Mouse (Mus musculus) layer of hippocampus, postnatal 36 days (tissue): ENCODE measurements around the gene Slc6a21. TPM values are rescaled to one million over a fixed set of nuclear protein-coding genes. Genes with fewer than 3 reads are reported as not detected.
"Not testable (repeated sequence)": the region's sequence is repeated elsewhere in the genome, so short reads cannot be mapped to it uniquely, and the experiment has no call there.

Source experiments
- DNase-seq, 2 experiments: peaks; one replicate each; pipeline ENCODE4 v3.0.0; 2022
- total RNA-seq, 2 experiments: library from RNA; stranded (reverse); gene quantifications; 2 replicates each; pipeline ENCODE4 v1.2.3; 2021

Slc6a21 gene
- total RNA-seq: not detected

- DNase-seq: peak; percentile 63 to 70
Observed at GRCm38 (mm10) chr7:45277136-45277760, at the start of gene Slc6a21. TSS of gene Slc6a21 (plus strand) at chr7:45277513.

- DNase-seq: no peak
Observed at GRCm38 (mm10) chr7:45228548-45228947, 48.8 kb upstream of the Slc6a21 start.

GRCm38 (mm10) chr7:45229046-45229445 is 48.3 kb upstream of the Slc6a21 start:
- no peak for DNase-seq

DNA sequence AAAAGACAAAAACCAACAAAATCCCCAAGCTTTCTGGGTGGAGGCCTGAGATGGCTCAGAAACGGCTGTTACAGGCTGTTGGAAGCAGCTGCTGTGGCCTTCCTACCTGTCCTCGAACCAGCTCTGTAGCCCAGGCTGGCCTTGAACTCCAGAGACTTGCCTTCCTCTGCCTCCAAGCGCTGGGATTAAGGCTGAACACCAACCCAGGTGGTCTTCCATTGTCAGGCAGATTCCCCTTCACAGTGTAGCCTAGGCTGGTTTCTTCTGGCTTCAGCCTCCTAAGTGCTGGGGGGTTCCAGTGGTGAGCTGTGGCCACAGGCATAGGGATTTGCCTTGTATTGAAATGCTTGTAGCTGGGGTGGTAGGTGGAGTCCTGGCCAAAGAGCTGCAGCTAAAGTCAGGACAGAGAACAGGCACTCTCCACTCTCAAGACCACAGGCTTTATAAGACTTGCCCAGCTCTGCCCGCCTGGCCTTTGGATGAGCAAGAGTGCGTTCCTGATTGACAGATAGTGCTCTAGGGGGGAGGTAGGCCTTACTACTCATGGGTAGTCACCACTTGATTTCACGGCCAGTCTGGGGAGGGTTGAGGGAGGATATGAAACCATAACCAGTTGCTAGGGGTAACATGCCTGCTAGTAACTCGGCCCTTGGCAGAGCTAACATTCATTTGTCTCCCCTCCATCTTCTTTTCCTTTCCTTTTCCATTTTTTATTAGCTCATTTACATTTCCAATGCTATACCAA is 47.7 kb upstream of the Slc6a21 start:
- no peak for DNase-seq

- no peak for DNase-seq
Observed at GRCm38 (mm10) chr7:45231192-45231591, 46.1 kb upstream of the Slc6a21 start.

DNA sequence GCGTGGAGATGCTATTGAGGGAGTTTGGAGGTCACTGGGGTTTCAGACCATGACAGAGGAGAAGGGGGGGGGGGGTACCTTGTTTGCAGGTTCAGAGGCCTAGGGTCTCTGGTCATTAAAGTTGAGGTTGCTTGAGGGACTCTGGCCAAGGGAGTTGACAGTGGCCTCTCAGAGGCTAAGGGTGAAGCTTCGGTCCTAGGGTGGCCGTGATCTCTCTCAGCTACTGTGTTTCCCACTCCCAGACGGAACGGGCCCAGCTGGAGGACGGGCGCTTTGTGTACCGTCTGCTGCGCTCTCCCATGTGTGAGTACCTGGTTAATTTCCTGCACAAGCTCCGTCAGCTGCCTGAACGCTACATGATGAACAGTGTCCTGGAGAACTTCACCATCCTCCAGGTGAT is 45.4 kb upstream of the Slc6a21 start:
- DNase-seq: no peak

DNA sequence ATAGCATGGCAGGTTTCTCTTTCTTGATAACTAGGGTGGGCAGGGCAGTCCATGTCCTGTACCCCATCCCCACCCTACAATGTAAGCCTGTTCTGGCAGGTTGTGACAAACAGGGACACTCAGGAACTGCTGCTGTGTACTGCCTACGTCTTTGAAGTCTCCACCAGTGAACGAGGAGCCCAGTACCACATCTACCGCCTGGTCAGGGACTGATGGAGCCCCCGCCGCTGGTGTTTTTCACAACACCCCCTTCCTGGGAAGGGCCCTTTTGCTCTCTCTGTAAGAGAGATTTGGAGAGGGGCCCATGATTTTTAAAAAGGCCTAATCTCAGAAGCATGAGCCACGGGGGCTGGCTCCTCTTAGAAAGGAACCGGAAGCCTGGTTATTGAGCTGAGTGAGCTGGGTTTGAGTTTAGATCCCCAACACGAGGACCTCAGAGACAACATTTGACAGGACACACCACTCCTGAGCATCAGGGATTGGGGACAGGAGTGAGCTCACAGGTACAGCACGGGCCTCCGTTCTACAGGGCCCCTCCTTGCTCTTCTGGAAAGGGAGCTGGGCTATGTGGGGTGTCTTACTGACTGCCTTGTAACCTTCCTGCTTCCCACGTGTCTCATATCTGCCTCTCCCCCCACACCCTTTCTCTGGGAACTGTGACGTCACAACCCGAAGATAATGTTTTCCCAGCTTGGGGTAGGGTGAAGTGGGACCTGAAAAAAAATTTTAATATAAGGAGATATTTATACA is 44.4 kb upstream of the Slc6a21 start:
- no peak for DNase-seq

- DNase-seq: peak; percentile 72 to 75
Observed at GRCm38 (mm10) chr7:45233580-45234332, 43.6 kb upstream of the Slc6a21 start.

DNA sequence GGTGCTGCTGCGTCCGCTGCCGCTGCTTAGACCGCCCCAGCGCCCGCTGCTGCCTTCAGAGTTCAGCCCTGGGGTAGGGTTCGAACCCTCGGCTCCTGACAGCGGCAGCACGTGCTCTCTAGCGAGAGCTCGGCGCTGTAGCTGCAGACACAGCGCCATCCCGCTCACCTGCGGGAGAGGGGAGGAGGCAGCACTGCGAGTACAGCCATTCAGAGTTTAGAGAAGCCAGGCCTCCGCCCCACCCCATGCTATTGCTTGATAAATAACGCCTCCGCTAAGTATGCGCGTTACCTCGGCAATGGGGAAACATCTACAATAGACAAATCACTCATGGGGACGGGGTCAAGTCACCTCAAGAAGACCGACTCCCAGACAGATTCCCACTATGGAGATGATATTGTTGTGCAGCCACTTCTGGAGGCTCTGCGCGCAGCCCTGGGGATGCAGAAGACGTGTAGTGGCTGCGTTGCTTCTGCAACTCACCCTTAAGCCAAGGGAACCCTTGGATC is 42.9 kb upstream of the Slc6a21 start:
- no peak for DNase-seq

GRCm38 (mm10) chr7:45234922-45235571 is 42.3 kb upstream of the Slc6a21 start:
- DNase-seq: no peak

- DNase-seq: no peak
Observed at GRCm38 (mm10) chr7:45235656-45236180, 41.6 kb upstream of the Slc6a21 start.

DNA sequence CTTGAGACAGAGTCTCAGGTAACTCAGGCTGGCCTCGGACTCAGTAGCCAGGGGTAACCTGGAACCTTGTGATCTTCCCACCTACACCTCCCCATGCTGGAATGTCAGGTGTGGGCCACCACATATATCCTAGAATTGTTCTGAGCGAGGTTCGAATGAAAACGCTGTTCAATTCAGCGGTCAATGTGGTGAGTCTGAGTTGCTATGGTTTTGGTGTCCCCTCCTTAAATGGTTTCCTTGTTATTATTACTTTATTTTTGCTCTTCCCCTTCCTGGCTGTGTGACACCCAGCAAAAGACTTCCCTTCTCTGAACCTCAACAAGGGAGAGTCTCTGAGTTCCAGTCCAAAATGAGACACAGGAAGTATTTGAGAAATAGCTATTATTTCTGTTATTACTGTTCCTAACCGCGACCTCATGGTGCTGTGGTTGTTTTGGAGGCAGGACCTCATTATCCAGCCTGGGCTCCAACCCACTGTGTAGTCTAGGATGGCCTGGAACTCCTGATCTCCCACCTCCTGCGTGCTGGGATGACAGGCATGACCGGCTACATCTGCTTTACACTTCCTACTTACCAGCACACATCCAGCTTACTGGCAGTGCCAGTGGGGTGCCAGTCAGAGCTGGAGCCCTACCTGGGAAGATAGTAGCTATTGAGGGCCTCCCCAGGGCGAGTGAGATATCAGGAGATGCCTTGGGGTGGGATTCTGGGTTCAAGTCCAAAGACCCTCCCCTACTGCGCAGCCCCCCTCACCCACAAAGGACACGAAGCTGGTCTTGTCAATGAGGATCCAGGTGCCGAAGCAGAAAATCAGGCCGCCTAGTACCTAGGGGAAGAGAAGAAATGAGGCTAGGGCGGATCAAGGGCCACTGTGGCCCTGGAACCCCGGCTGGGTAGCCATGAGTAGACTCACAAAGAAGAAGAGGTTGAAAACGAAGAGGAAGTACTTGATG is 39.3 kb upstream of the Slc6a21 start:
- no peak for DNase-seq

GRCm38 (mm10) chr7:45238723-45239496 is 38.4 kb upstream of the Slc6a21 start, which contains the start of gene Cd37:
TSS of gene Cd37 (minus strand) at chr7:45239115.
- DNase-seq: no peak

DNA sequence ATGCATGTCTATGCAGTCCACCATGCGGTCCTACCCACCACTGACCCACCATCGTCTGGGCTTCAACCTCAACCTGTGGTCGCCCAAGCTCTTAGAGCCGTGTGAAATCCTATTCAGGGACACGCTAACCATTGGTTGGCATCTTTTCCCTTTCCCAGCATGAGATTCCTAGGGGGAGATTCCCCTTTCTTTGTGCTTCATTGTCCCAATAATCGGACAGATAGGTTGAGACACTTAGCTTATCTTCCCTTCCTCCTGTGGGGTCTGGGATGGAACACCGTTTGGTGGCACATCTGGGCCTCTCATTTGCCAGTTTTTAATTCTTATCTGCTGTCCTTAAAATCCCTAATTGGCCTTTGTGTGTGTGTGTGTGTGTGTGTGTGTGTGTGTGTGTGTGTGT is 37.2 kb upstream of the Slc6a21 start:
- DNase-seq: no peak

GRCm38 (mm10) chr7:45240633-45241388 is 36.5 kb upstream of the Slc6a21 start, which contains the start of gene Slc6a16:
TSS of gene Slc6a16 (plus strand) at chr7:45241085.
- peak; percentile 50 to 51 for DNase-seq

- DNase-seq: no peak
Observed at GRCm38 (mm10) chr7:45241389-45241749, 35.9 kb upstream of the Slc6a21 start.

DNA sequence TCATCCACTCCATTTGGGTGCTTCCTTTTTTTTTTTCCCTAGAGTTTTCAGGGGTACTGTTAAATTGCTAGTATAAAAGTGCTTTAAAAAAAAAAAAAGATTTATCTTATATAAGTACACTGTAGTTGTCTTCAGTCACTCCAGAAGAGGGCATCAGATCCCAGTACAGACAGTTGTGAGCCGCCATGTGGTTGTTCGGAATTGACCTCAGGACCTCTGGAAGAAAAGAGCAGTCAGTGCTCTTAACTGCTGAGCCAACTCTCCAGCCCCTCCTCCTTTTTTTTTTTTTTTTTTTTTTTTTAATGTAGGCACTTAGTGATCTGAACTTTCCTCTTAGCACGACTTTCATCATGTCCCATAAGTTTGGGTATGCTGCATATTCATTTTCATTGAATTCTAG is 29.6 kb upstream of the Slc6a21 start:
- no peak for DNase-seq

DNA sequence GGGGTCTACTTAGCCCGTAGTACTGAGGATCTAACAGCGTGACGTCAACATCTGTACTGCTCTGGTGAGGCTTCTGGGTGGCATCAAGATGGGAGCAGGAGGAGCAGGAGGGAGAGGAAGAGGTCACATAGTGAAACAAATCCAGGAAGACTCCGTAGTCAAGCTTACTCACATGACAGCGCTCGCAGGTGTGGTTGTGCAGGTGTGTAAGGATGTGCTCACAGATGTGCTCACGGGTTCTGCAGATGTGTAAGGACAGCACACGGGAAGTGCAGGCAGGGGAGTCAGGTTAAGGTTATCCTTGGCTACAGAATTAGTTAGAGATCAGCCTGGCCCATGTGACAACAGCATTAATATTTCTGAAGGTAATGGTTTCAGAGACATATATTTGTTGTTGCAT is 23.5 kb upstream of the Slc6a21 start:
- no peak for DNase-seq

- not testable (repeated sequence) for DNase-seq
Observed at GRCm38 (mm10) chr7:45255822-45256221, 21.5 kb upstream of the Slc6a21 start.
